Mouse (Mus musculus) layer of hippocampus, adult 9-10 months (tissue): ENCODE results near the gene Gpr146.

Source experiments
- DNase-seq: peaks from one replicate; pipeline ENCODE4 v3.0.0; 2022; ENCODE audit warnings: low spot score

Gpr146 gene

GRCm38 (mm10) chr5:139399991-139400390 lies 22.5 kb downstream of the Gpr146 start:
- no peak for DNase-seq

- no peak for DNase-seq
These were observed 24.6 kb downstream of the Gpr146 start for GRCm38 (mm10) chr5:139402106-139402505.

- no peak for DNase-seq
These were observed 26.3 kb downstream of the Gpr146 start for GRCm38 (mm10) chr5:139403692-139404260.

- no peak for DNase-seq
These were observed 27.4 kb downstream of the Gpr146 start, which contains the start of gene C130050O18Rik for GRCm38 (mm10) chr5:139404801-139405401. Gene C130050O18Rik (plus strand): TSS chr5:139405280.

GRCm38 (mm10) chr5:139405478-139405877 lies 28.0 kb downstream of the Gpr146 start:
- DNase-seq = no peak

- DNase-seq = no peak
These were observed 28.5 kb downstream of the Gpr146 start for GRCm38 (mm10) chr5:139405953-139406352.

GRCm38 (mm10) chr5:139407121-139407885 lies 29.8 kb downstream of the Gpr146 start:
- DNase-seq = no peak

GRCm38 (mm10) chr5:139408511-139408910 lies 31.0 kb downstream of the Gpr146 start:
- DNase-seq = no peak

GRCm38 (mm10) chr5:139409412-139409811 lies 31.9 kb downstream of the Gpr146 start:
- no peak for DNase-seq

- no peak for DNase-seq
These were observed 32.6 kb downstream of the Gpr146 start for GRCm38 (mm10) chr5:139410056-139410455.

- no peak for DNase-seq
These were observed 33.6 kb downstream of the Gpr146 start for GRCm38 (mm10) chr5:139411117-139411516.

GRCm38 (mm10) chr5:139411665-139412314 lies 34.3 kb downstream of the Gpr146 start:
- DNase-seq = no peak

GRCm38 (mm10) chr5:139413545-139413944 lies 36.0 kb downstream of the Gpr146 start:
- DNase-seq = no peak

GRCm38 (mm10) chr5:139415001-139415400 lies 37.5 kb downstream of the Gpr146 start:
- DNase-seq = no peak

- no peak for DNase-seq
These were observed 39.4 kb downstream of the Gpr146 start for GRCm38 (mm10) chr5:139416942-139417341.

GRCm38 (mm10) chr5:139417480-139417879 lies 40.0 kb downstream of the Gpr146 start:
- no peak for DNase-seq

- no peak for DNase-seq
These were observed 40.6 kb downstream of the Gpr146 start for GRCm38 (mm10) chr5:139418110-139418509.

GRCm38 (mm10) chr5:139418633-139419032 lies 41.1 kb downstream of the Gpr146 start:
- DNase-seq = no peak

- no peak for DNase-seq
These were observed 45.7 kb downstream of the Gpr146 start, which contains the start of gene Gper1 for GRCm38 (mm10) chr5:139423026-139423865. Gene Gper1 (plus strand): TSS chr5:139423151.

- DNase-seq = no peak
These were observed 47.7 kb downstream of the Gpr146 start for GRCm38 (mm10) chr5:139425198-139425597.

- DNase-seq = no peak
These were observed 49.5 kb downstream of the Gpr146 start for GRCm38 (mm10) chr5:139427001-139427400.

GRCm38 (mm10) chr5:139427989-139428388 lies 50.5 kb downstream of the Gpr146 start:
- DNase-seq = no peak
